Mouse (Mus musculus) T-helper 2 cell (primary cell): ENCODE results near the gene Olfr1289.

Experiments
- in situ Hi-C: fragments of 300-600 bp; cut with MboI, MseI; formaldehyde crosslinking; loops from one replicate; pipeline ENCODE4 v1.15.1; 2025; ENCODE audit warnings: high pct_unique_total_duplicates

The Olfr1289 gene

GRCm38 (mm10) chr2:111480519-111480918 lies at the start of gene Olfr1289:
Olfr1289 (plus strand) TSS chr2:111480819.
- in situ Hi-C loops: no loop called here

GRCm38 (mm10) chr2:111448842-111449241 lies 31.8 kb upstream of the Olfr1289 start, which contains the start of gene Olfr1287:
Olfr1287 (plus strand) TSS chr2:111449142.
- in situ Hi-C loops: no loop called here

GRCm38 (mm10) chr2:111473801-111474200 lies 6.8 kb upstream of the Olfr1289 start, which contains the start of gene Olfr1288:
Olfr1288 (plus strand) TSS chr2:111474101.
- in situ Hi-C loops: no loop called here

- in situ Hi-C loops: no loop called here
Measured at GRCm38 (mm10) chr2:111493729-111494128, 13.1 kb downstream of the Olfr1289 start, which contains the start of gene Olfr1290. Olfr1290 (minus strand) TSS chr2:111493829.

GRCm38 (mm10) chr2:111496880-111497279 lies 16.3 kb downstream of the Olfr1289 start, which contains the start of gene Olfr1291-ps1:
Olfr1291-ps1 (plus strand) TSS chr2:111497180.
- in situ Hi-C loops: no loop called here

GRCm38 (mm10) chr2:111517451-111517850 lies 36.8 kb downstream of the Olfr1289 start:
- in situ Hi-C loops: no loop called here

- in situ Hi-C loops: no loop called here
Measured at GRCm38 (mm10) chr2:111524903-111525302, 44.3 kb downstream of the Olfr1289 start, which contains the start of gene Olfr1293-ps. Olfr1293-ps (plus strand) TSS chr2:111525203.
